Comparison of ENCODE assay signal across 32 mouse cellular contexts in the genomic region with DNA sequence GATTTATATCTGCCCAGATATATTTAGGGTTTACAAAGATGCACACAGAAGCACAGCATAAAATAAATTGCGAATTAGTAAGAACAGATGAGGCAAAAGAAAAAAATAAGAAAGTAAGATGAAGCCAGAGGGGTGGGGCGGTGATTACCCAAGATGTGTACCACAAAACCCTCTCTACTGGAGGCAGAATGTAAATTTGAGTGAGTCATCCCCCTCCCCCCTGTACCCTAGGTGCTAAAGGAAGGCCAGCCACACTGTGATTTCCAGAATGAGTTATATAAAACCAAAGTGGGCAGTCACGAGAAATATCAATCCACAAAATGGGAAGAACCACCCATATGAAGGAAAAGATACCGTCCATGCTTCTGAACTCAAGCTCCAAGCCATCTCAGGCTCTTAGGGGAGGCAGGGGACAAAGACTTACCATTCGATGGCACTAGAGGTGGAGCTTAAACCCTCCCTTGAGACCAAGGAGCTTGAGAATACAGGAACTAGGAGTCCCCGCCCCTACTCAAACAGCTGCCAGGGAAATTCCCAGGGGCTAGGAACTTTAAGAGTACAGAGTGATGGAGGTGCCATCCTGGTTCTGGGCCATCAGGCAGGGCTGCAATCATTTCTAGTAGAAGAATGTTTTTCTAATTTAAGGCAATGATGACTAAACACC.
A peak's percentile ranks its signal among the peaks of the same experiment; 100 is the strongest.
DNase-seq lines count a peak whose midpoint lies in the region; ATAC-seq lines count a peak whose summit lies in the region.
"Had no signal": no experiment of that assay in that cellular context is flagged by ENCODE, and none has a peak within 500 bp of the region (broad histone marks: within the 10 kb centered on the region; RNA-seq: fewer than 3 reads in every experiment).

No protein-coding gene starts in this region.

- H3K27me3 ChIP-seq in midbrain, embryonic 11.5 days (ENCODE audit: control insufficient read depth, insufficient read depth, low read length), result peaks cover 3% of the 10 kb centered on the region; the same call in 1 of the 2 replicates
- H3K27me3 ChIP-seq in midbrain, embryonic 16.5 days (ENCODE audit: control insufficient read depth, insufficient read depth, low read depth, low read length), result no peaks in the 10 kb centered on the region
- H3K27me3 ChIP-seq: hindbrain, embryonic 13.5 days; liver, embryonic 12.5 days had no signal

- no peak overlapping the region for H3K4me2 ChIP-seq in midbrain, embryonic 11.5 days
- H3K4me2 ChIP-seq in midbrain, embryonic 16.5 days (ENCODE audit: low read length), result no peak overlapping the region
- H3K4me2 ChIP-seq: heart, embryonic 12.5 days; hindbrain, embryonic 13.5 days; liver, embryonic 12.5 days; midbrain, embryonic 12.5 days had no signal

- ATAC-seq in midbrain, embryonic 11.5 days (ENCODE audit: low FRiP score), result no peak
- no peak for ATAC-seq in midbrain, embryonic 16.5 days
- peak; percentile 76 for ATAC-seq in granulocyte monocyte progenitor cell, adult 5-6 weeks (replicated peaks; ENCODE audit: poor library complexity, severe bottlenecking)
- ATAC-seq: activated CD4-positive, CD25-positive, alpha-beta regulatory T cell, adult 4 months; CD4-positive, CD25-positive, alpha-beta regulatory T cell, adult 4 months; forebrain, embryonic 14.5 days; liver, embryonic 12.5 days; liver, postnatal 0 days had no signal

- H3K4me3 ChIP-seq in midbrain, embryonic 11.5 days (ENCODE audit: low read depth, low read length), result no peak overlapping the region
- no peak overlapping the region for H3K4me3 ChIP-seq in midbrain, embryonic 16.5 days (ENCODE audit: low read depth, low read length)
- H3K4me3 ChIP-seq: heart, embryonic 12.5 days; hindbrain, embryonic 13.5 days; layer of hippocampus, adult 2 months; liver, embryonic 12.5 days; midbrain, embryonic 12.5 days had no signal

- H3K36me3 ChIP-seq in midbrain, embryonic 11.5 days (ENCODE audit: control insufficient read depth, insufficient read depth, low read length), result no peaks in the 10 kb centered on the region
- no peaks in the 10 kb centered on the region for H3K36me3 ChIP-seq in midbrain, embryonic 16.5 days (ENCODE audit: control insufficient read depth, insufficient read depth, low read length)
- H3K36me3 ChIP-seq: heart, embryonic 12.5 days; hindbrain, embryonic 13.5 days; liver, embryonic 12.5 days; midbrain, embryonic 12.5 days had no signal

- H3K9ac ChIP-seq in midbrain, embryonic 11.5 days (ENCODE audit: low read length), result no peak overlapping the region
- no peak overlapping the region for H3K9ac ChIP-seq in midbrain, embryonic 16.5 days (ENCODE audit: low read depth, low read length)
- H3K9ac ChIP-seq: heart, embryonic 12.5 days; hindbrain, embryonic 13.5 days; liver, embryonic 12.5 days; liver, postnatal 0 days; midbrain, embryonic 12.5 days had no signal

- H3K27ac ChIP-seq in midbrain, embryonic 11.5 days (ENCODE audit: low read depth, low read length), result no peak overlapping the region
- no peak overlapping the region for H3K27ac ChIP-seq in midbrain, embryonic 16.5 days (ENCODE audit: low read length)
- H3K27ac ChIP-seq: hindbrain, embryonic 13.5 days; layer of hippocampus, adult 2 months; liver, embryonic 12.5 days; midbrain, embryonic 12.5 days; stomach, postnatal 0 days had no signal

- H3K4me1 ChIP-seq in midbrain, embryonic 11.5 days (ENCODE audit: control insufficient read depth, insufficient read depth, low read length), result no peaks in the 10 kb centered on the region
- H3K4me1 ChIP-seq in midbrain, embryonic 16.5 days (ENCODE audit: control insufficient read depth, insufficient read depth, low read length), result no peaks in the 10 kb centered on the region
- H3K4me1 ChIP-seq: heart, embryonic 12.5 days; hindbrain, embryonic 13.5 days; liver, embryonic 12.5 days; midbrain, embryonic 12.5 days had no signal

- no peaks in the 10 kb centered on the region for H3K9me3 ChIP-seq in midbrain, embryonic 11.5 days (ENCODE audit: control insufficient read depth, low read length)
- H3K9me3 ChIP-seq in midbrain, embryonic 16.5 days (replicated peaks; ENCODE audit: control insufficient read depth, low read length, poor library complexity, severe bottlenecking), result no peaks in the 10 kb centered on the region
- H3K9me3 ChIP-seq: heart, embryonic 12.5 days; hindbrain, embryonic 13.5 days; liver, embryonic 12.5 days; midbrain, embryonic 12.5 days had no signal

- WGBS in midbrain, embryonic 11.5 days, result 67% methylated on average over 6 of the region's 6 CpGs
- WGBS in midbrain, embryonic 16.5 days, result 77% methylated on average over 6 of the region's 6 CpGs

- DNase-seq in midbrain, embryonic 11.5 days (ENCODE audit: low spot score, missing footprints), result peak; percentile 23
- peak; percentile 13 to 38 for DNase-seq in B cell, adult 2 months
- DNase-seq in testis, postnatal 14 days (ENCODE audit: low spot score), result no peak
- no peak for DNase-seq in cerebellum, postnatal 10 days
- DNase-seq in ovary, postnatal 14 days (ENCODE audit: low spot score), result no peak
- DNase-seq: adrenal gland, adult 2 months; adrenal gland, postnatal 36 days; cerebellum, adult 18-20 months; cerebellum, postnatal 14 days; gastrocnemius, postnatal 14 days; heart, adult 18-20 months; heart, postnatal 4 days; kidney, adult 2 months; kidney, postnatal 36 days; left cerebral cortex, postnatal 4 days; liver, postnatal 0 days; lung, postnatal 36 days; retina, postnatal 1 day; right cerebral cortex, postnatal 14 days; thymus, adult 2 months; thymus, postnatal 36 days had no signal

Comparison
In these comparisons a context has a peak if more than half of its experiments do, and no peak if none do; other contexts are left out.
1. DNase-seq: peak in midbrain, embryonic 11.5 days (single experiment) and B cell, adult 2 months (2 of 2); none in testis, postnatal 14 days (single experiment), cerebellum, postnatal 10 days (0 of 2) and ovary, postnatal 14 days (single experiment).